Mouse (Mus musculus) neural tube, embryonic 13.5 days (tissue): ENCODE results near the gene Ttc37. TPM values are rescaled to one million over a fixed set of nuclear protein-coding genes. Genes with fewer than 3 reads are reported as not detected.
A peak's percentile ranks its signal among the peaks of the same experiment; 100 is the strongest.

Experiments
- ATAC-seq: fragments of 200-750 bp; cut with Nextera tagmentation; 2 replicates; pipeline ENCODE4 v1.8.0; 2017; ENCODE audit warnings: low read depth, mild to moderate bottlenecking, moderate TSS enrichment, moderate library complexity
- H3K27ac ChIP-seq: fragments of 300-500 bp; sonication (generic); replicated peaks from 2 replicates; pipeline ENCODE4 v1.5.1; 2015; ENCODE audit warnings: moderate library complexity, mild to moderate bottlenecking, inconsistent platforms
- H3K27me3 ChIP-seq: fragments of 300-500 bp; sonication (generic); 2 replicates; pipeline ENCODE4 v1.6.1; 2015; ENCODE audit warnings: mild to moderate bottlenecking, inconsistent platforms
- H3K36me3 ChIP-seq: fragments of 300-500 bp; sonication (generic); 2 replicates; pipeline ENCODE4 v1.6.1; 2015; ENCODE audit warnings: mild to moderate bottlenecking, inconsistent platforms
- H3K4me1 ChIP-seq: fragments of 300-500 bp; sonication (generic); replicated peaks from 2 replicates; pipeline ENCODE4 v1.6.1; 2015; ENCODE audit warnings: inconsistent platforms
- H3K4me2 ChIP-seq: fragments of 300-500 bp; sonication (generic); 2 replicates; pipeline ENCODE4 v1.6.1; 2015; ENCODE audit warnings: inconsistent platforms, mild to moderate bottlenecking, moderate library complexity
- H3K4me3 ChIP-seq: fragments of 300-500 bp; sonication (generic); 2 replicates; pipeline ENCODE4 v1.5.1; 2015; ENCODE audit warnings: mild to moderate bottlenecking, inconsistent platforms
- H3K9ac ChIP-seq: fragments of 300-500 bp; sonication (generic); 2 replicates; pipeline ENCODE4 v1.6.1; 2015; ENCODE audit warnings: moderate library complexity, mild to moderate bottlenecking, inconsistent platforms
- H3K9me3 ChIP-seq: fragments of 300-500 bp; sonication (generic); 2 replicates; pipeline ENCODE4 v1.6.1; 2016; ENCODE audit warnings: inconsistent platforms
- WGBS: fragments of 180-500 bp; shearing (Covaris S2); methylation state at CpG from one replicate; pipeline ENCODE4 v1.1.7; 2015; 5-methylcytosine and 5-hydroxymethylcytosine counted together
- polyA plus RNA-seq: library from polyadenylated mRNA; unstranded; fragments of >200 nt; fragmentation: Nextera tagmentation; extraction: Ambion mirVana; gene quantifications from 2 replicates; pipeline ENCODE4 v1.2.1, GENCODE M21; 2015

Ttc37 gene
- 9.6 and 10.3 TPM in 2 replicates for polyA plus RNA-seq

DNA sequence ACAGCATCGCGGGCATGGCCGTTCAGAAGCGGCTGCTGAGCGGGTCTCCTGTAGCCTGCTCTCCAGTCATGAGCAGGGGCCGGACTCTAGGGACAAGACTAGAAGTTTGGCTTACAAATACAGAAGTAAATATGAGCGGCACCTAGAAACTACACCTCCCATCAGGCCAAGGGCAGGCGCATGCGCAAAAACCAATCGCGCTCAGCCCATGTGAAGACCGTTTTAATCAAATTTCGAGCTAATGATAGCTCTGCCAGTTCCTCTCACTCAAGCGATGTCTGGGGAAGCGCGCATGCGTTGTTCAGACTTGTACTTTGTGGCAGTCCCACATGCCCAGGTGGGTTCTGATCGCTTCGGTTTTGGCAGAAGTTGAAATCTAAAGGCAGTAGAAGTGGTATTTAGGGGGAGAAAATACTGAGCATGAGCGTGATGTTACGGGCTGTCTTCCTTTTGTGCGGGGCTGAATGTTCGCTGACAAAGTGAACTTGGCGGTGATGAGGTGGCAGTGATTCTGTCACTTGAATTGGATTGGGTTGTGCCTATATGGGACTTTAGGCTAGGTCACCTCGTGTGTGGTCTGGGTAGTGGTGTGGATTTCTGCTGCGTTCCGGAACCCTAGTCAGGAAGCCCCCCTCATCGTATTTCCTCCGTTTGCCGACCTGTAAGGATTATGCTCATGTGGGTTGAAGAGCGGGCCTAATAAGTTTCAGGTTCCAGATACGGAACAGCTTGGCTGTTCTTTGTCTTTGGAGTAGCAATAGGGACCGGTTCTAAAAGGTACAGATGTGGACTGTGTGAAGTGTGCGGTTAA lies at the start of gene Ttc37, which contains the start of gene Arsk:
TSS of gene Ttc37 (plus strand) at position 242 of the 811 bp plus-strand sequence.
TSS of gene Arsk (minus strand) at position 168 of the 811 bp plus-strand sequence.
- Histone ChIP-seq H3K27me3 (no peaks in the 10 kb centered on the region), H3K4me2 (peak within 1 kb of the TSS; percentile 74), H3K9ac (peak within 1 kb of the TSS; percentile 80), H3K4me1 (peaks cover 14% of the 10 kb centered on the region), H3K4me3 (peak within 1 kb of the TSS; percentile 72), H3K27ac (peak within 1 kb of the TSS; percentile 74), H3K9me3 (no peaks in the 10 kb centered on the region), H3K36me3 (peaks cover 5% of the 10 kb centered on the region; the same call in 1 of the 2 replicates)
- ATAC-seq, result peak; percentile 97
- under 1% methylated on average over 34 of the region's 34 CpGs for WGBS

DNA sequence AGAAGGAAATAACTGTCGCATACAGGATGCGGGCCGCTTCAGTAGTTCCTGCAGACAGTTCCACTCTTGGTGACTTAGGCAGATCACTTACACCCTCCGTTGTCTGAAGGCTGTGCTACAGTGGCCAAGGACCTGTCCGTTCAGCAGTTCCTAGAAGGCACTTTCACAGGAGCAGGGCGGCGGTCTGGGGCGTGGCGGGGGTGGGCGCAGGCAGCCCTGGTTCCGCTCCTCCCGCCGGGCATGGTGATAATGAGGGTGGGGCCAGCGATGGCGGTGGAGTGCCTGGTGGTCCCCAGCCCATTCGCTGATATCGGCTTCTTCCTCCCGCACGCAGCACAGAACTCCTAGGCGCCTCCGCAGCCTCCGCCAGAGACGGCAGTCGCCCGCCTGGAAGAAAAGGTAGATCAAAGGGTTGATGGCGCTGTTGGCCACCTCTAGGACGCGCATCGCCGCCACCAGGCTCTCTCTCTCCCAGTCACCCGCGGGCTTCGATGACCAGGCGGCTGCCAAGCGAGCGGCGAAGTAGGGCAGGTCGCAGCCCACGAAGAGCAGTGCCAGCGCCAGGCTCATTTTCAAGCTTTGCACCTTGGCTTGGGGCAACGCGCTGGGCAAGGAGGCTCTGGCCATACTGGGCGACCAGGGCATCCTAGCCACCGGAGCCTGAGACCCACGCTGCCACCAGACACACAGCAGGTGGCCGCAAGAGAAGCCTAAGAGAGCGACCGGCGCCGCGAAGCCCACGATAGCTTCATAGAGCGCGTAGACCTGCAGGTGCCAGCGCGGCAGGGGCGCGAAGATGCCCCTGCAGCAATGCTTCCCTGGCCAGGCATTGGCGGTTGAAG lies 42.9 kb upstream of the Ttc37 start:
- Histone ChIP-seq H3K4me2 (peak overlapping the region; percentile 99), H3K4me1 (peaks cover 19% of the 10 kb centered on the region), H3K27ac (peak overlapping the region; percentile 28; the same call in 1 of the 2 replicates), H3K9ac (peak overlapping the region; percentile 73), H3K9me3 (no peaks in the 10 kb centered on the region), H3K4me3 (peak overlapping the region; percentile 58), H3K27me3 (peaks cover 54% of the 10 kb centered on the region), H3K36me3 (no peaks in the 10 kb centered on the region)
- 1% methylated on average over 59 of the region's 59 CpGs for WGBS
- ATAC-seq, result peak; percentile 76

GRCm38 (mm10) chr13:76056261-76056724 lies 42.2 kb upstream of the Ttc37 start:
- peak overlapping the region; percentile 99 for H3K4me2 ChIP-seq
- peaks cover 54% of the 10 kb centered on the region for H3K27me3 ChIP-seq
- 1% methylated on average over 34 of the region's 34 CpGs for WGBS
- H3K4me3 ChIP-seq, result peak overlapping the region; percentile 58
- peaks cover 19% of the 10 kb centered on the region for H3K4me1 ChIP-seq
- H3K9ac ChIP-seq, result peak overlapping the region; percentile 73
- ATAC-seq, result peak; percentile 95
- H3K36me3 ChIP-seq, result no peaks in the 10 kb centered on the region
- H3K27ac ChIP-seq, result peak overlapping the region; percentile 28; the same call in 1 of the 2 replicates
- no peaks in the 10 kb centered on the region for H3K9me3 ChIP-seq

DNA sequence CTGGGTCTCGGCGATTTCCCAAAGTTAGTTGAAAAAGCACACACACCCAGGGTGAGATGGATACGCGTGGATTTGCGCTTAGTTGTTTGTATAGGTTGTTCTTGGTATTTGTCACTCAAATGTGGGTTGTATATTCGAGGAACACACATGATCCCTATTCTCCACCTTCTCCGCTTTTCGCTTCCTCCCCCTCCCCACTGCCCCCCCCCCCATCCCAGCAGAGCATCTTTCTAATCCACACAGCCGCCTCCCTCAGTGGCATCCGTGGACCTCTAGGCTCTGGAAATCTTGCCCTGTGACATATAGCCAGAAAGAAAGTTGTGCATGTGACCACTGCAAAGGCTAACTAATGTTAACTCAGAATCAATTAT lies 41.7 kb upstream of the Ttc37 start, which contains the start of gene Gpr150:
TSS of gene Gpr150 (minus strand) at position 101 of the 371 bp plus-strand sequence.
- H3K4me3 ChIP-seq, result peak within 1 kb of the TSS; percentile 58
- peak within 1 kb of the TSS; percentile 99 for H3K4me2 ChIP-seq
- no peaks in the 10 kb centered on the region for H3K36me3 ChIP-seq
- H3K27me3 ChIP-seq, result peaks cover 54% of the 10 kb centered on the region
- 17% methylated on average over 10 of the region's 10 CpGs for WGBS
- no peaks in the 10 kb centered on the region for H3K9me3 ChIP-seq
- peak within 1 kb of the TSS; percentile 73 for H3K9ac ChIP-seq
- no peak for ATAC-seq
- H3K4me1 ChIP-seq, result peaks cover 19% of the 10 kb centered on the region
- peak within 1 kb of the TSS; percentile 28; the same call in 1 of the 2 replicates for H3K27ac ChIP-seq

DNA sequence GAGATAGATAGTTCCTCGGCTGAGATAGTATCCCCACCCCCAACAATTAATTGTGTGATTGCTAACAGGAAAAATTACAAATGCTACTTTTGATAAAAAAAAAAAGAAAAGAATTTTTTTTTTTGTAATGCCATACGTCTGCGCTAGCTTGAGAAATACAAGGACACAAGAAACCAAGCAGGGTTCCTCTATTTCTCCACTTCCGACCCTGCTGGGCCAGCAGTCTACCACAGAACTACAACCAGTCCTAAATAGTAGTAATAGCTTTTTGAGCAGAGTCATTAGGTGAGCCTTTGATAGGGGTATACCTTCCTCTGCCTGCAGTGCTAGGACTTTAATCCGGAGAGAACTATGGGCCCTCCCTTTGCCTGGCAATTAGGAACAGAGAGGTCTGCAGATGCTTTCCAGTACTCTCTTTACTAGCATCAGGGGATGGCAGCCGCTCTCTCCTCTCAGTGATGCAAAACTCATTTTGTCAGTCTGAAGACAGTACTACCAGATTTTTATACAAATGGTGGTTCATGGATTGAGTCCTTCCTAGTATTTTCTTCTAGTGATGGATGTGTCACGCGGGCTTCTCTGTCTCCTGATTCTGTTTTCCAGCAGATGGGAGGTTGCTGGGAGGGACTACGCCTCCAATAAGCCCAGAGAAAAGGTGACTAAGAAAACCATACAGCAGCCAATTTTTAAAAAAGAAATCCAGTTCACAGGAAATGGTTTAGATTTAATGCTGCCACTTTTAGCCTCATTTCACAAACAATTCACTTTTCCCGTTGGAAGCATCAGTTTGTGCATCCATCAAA lies 41.1 kb upstream of the Ttc37 start:
- H3K4me2 ChIP-seq, result peak overlapping the region; percentile 99
- WGBS, result 63% methylated on average over 10 of the region's 10 CpGs

GRCm38 (mm10) chr13:76059591-76059990 lies 38.9 kb upstream of the Ttc37 start:
- H3K27ac ChIP-seq, result no peak overlapping the region
- H3K4me2 ChIP-seq, result no peak overlapping the region
- no peak overlapping the region for H3K4me3 ChIP-seq
- peaks cover 39% of the 10 kb centered on the region for H3K27me3 ChIP-seq
- no peak overlapping the region for H3K9ac ChIP-seq
- peaks cover 19% of the 10 kb centered on the region for H3K4me1 ChIP-seq
- ATAC-seq, result no peak
- no peaks in the 10 kb centered on the region for H3K9me3 ChIP-seq
- 96% methylated on average over 4 of the region's 4 CpGs for WGBS
- 0 out of 2 replicates have a peak, but pooled peaks cover 5% of the 10 kb centered on the region for H3K36me3 ChIP-seq

More for the DNA sequence above, 41.1 kb upstream of the Ttc37 start:
- Histone ChIP-seq H3K36me3 (0 out of 2 replicates have a peak, but pooled peaks cover 2% of the 10 kb centered on the region), H3K27ac (no peak overlapping the region), H3K4me3 (no peak overlapping the region), H3K27me3 (peaks cover 54% of the 10 kb centered on the region), H3K9ac (no peak overlapping the region), H3K4me1 (peaks cover 19% of the 10 kb centered on the region), H3K9me3 (no peaks in the 10 kb centered on the region)
- ATAC-seq, result no peak

DNA sequence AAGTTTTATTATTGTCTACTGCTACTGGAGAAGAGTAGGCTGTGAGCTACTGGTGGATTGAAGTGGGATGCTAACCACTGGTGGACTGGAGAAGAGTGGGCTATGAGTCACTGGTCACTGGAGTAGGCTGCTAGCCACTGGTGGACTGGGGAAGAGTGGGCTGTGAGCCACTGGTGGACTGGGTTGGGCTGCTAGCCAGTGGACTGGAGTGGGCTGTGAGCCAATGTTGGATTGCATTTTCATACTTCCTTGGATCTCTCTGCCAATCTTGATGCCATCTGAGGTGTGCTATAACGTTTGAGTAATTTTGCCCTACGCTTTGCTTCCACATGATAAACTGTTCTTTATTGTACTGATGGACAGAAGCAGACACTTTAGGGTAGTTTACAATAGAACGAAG lies 36.4 kb upstream of the Ttc37 start:
- peaks cover 15% of the 10 kb centered on the region for H3K27me3 ChIP-seq
- no peaks in the 10 kb centered on the region for H3K9me3 ChIP-seq
- no peak for ATAC-seq
- 90% methylated on average over 3 of the region's 3 CpGs for WGBS
- H3K4me1 ChIP-seq, result no peaks in the 10 kb centered on the region
- no peak overlapping the region for H3K4me2 ChIP-seq
- no peak overlapping the region for H3K27ac ChIP-seq
- H3K4me3 ChIP-seq, result no peak overlapping the region
- 0 out of 2 replicates have a peak, but pooled peaks cover 10% of the 10 kb centered on the region for H3K36me3 ChIP-seq
- no peak overlapping the region for H3K9ac ChIP-seq

GRCm38 (mm10) chr13:76062569-76062968 lies 36.0 kb upstream of the Ttc37 start:
- 0 out of 2 replicates have a peak, but pooled peaks cover 10% of the 10 kb centered on the region for H3K36me3 ChIP-seq
- H3K9ac ChIP-seq, result no peak overlapping the region
- no peak for ATAC-seq
- no peak overlapping the region for H3K4me2 ChIP-seq
- 93% methylated on average over 3 of the region's 3 CpGs for WGBS
- H3K27ac ChIP-seq, result no peak overlapping the region
- no peak overlapping the region for H3K4me3 ChIP-seq
- H3K27me3 ChIP-seq, result peaks cover 10% of the 10 kb centered on the region
- no peaks in the 10 kb centered on the region for H3K9me3 ChIP-seq
- H3K4me1 ChIP-seq, result no peaks in the 10 kb centered on the region

GRCm38 (mm10) chr13:76063548-76063947 lies 35.0 kb upstream of the Ttc37 start:
- Histone ChIP-seq H3K27me3 (0 out of 2 replicates have a peak, but pooled peaks cover under 1% of the 10 kb centered on the region), H3K36me3 (0 out of 2 replicates have a peak, but pooled peaks cover 10% of the 10 kb centered on the region), H3K27ac (no peak overlapping the region), H3K4me3 (no peak overlapping the region), H3K9me3 (no peaks in the 10 kb centered on the region), H3K4me1 (no peaks in the 10 kb centered on the region), H3K9ac (no peak overlapping the region), H3K4me2 (no peak overlapping the region)
- WGBS, result 85% methylated on average over 4 of the region's 4 CpGs
- ATAC-seq, result no peak

GRCm38 (mm10) chr13:76064363-76064945 lies 34.1 kb upstream of the Ttc37 start:
- Histone ChIP-seq H3K27ac (no peak overlapping the region), H3K4me2 (no peak overlapping the region), H3K27me3 (no peaks in the 10 kb centered on the region), H3K9me3 (no peaks in the 10 kb centered on the region), H3K4me3 (no peak overlapping the region), H3K4me1 (no peaks in the 10 kb centered on the region), H3K9ac (no peak overlapping the region), H3K36me3 (0 out of 2 replicates have a peak, but pooled peaks cover 10% of the 10 kb centered on the region)
- no peak for ATAC-seq
- WGBS, result 85% methylated on average over 13 of the region's 13 CpGs

DNA sequence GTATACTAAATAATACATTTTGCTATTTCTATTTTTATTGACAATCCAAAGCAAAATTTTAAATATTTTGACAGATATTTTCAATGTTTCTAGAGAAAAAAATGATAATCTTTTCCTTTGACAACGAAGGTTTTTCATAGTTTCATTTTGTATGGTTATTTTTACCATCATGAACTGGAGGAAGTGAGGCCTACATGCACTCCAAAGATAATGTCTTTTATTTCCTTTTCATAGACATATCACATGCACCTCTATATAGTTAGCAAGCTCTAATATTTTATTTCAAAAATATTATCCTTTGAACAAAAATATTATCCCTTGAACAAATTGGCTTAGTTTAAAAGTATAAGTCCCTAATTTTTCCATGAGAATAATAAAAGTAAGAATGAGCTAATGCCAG lies 24.2 kb upstream of the Ttc37 start:
- Histone ChIP-seq H3K4me1 (no peaks in the 10 kb centered on the region), H3K36me3 (no peaks in the 10 kb centered on the region), H3K27ac (no peak overlapping the region), H3K9me3 (no peaks in the 10 kb centered on the region), H3K9ac (no peak overlapping the region), H3K4me2 (no peak overlapping the region), H3K27me3 (no peaks in the 10 kb centered on the region), H3K4me3 (no peak overlapping the region)
- ATAC-seq, result no peak
- WGBS, result 84% methylated on average over 1 of the region's 1 CpGs
